Mouse (Mus musculus): Measurements from ENCODE around the gene Pvalb. TPM values are rescaled to one million over a fixed set of nuclear protein-coding genes. Genes with fewer than 3 reads are reported as not detected.

Gene Pvalb
- total and polyA plus RNA-seq, 2 experiments from 2014 or later, result 1.7 to 7.6 TPM

- 83% methylated on average over 4 of the region's 4 CpGs for WGBS
- Histone ChIP-seq H3K9me3 (ENCODE audit: low read length) (no peaks in the 10 kb centered on the region), H3K27ac (no peak overlapping the region), H3K36me3 (ENCODE audit: insufficient read depth, low read length) (no peaks in the 10 kb centered on the region; the same call in 1 of the 2 replicates), H3K4me3 (ENCODE audit: low read length) (no peak overlapping the region), H3K9ac (replicated peaks; ENCODE audit: low read length) (no peak overlapping the region), H3K4me1 (ENCODE audit: insufficient read depth, low read length) (no peaks in the 10 kb centered on the region), H3K4me2 (ENCODE audit: low read depth, low read length) (no peak overlapping the region), H3K27me3 (ENCODE audit: insufficient read depth, low read length) (no peaks in the 10 kb centered on the region)
- TF ChIP-seq CTCF (IDR thresholded peaks at IDR 0.05; ENCODE audit: low read depth), result no peak
- DNase-seq (ENCODE audit: low spot score) (no peak), ATAC-seq (no peak)
Observed at GRCm38 (mm10) chr15:78165292-78165691, 40.9 kb downstream of the Pvalb start.

GRCm38 (mm10) chr15:78164466-78164865, 41.7 kb downstream of the Pvalb start:
- ATAC-seq (no peak), DNase-seq (ENCODE audit: low spot score) (no peak)
- no peak overlapping the region for H3K4me3 ChIP-seq (ENCODE audit: low read length)
- 66% methylated on average over 11 of the region's 11 CpGs for WGBS
- H3K9ac ChIP-seq (replicated peaks; ENCODE audit: low read length), result no peak overlapping the region
- H3K36me3 ChIP-seq (ENCODE audit: insufficient read depth, low read length), result no peaks in the 10 kb centered on the region; the same call in 1 of the 2 replicates
- no peak overlapping the region for H3K4me2 ChIP-seq (ENCODE audit: low read depth, low read length)
- H3K27ac ChIP-seq, result no peak overlapping the region
- H3K4me1 ChIP-seq (ENCODE audit: insufficient read depth, low read length), result no peaks in the 10 kb centered on the region
- H3K9me3 ChIP-seq (ENCODE audit: low read length), result no peaks in the 10 kb centered on the region
- no peaks in the 10 kb centered on the region for H3K27me3 ChIP-seq (ENCODE audit: insufficient read depth, low read length)
- TF ChIP-seq CTCF (IDR thresholded peaks at IDR 0.05; ENCODE audit: low read depth), result no peak

- no peak overlapping the region for H3K27ac ChIP-seq
- H3K36me3 ChIP-seq (ENCODE audit: insufficient read depth, low read length), result no peaks in the 10 kb centered on the region; the same call in 1 of the 2 replicates
- no peak overlapping the region for H3K4me2 ChIP-seq (ENCODE audit: low read depth, low read length)
- ATAC-seq (no peak), DNase-seq (ENCODE audit: low spot score) (no peak)
- no peak for TF ChIP-seq CTCF (IDR thresholded peaks at IDR 0.05; ENCODE audit: low read depth)
- no peak overlapping the region for H3K4me3 ChIP-seq (ENCODE audit: low read length)
- no peak overlapping the region for H3K9ac ChIP-seq (replicated peaks; ENCODE audit: low read length)
- no peaks in the 10 kb centered on the region for H3K9me3 ChIP-seq (ENCODE audit: low read length)
- H3K4me1 ChIP-seq (ENCODE audit: insufficient read depth, low read length), result 0 out of 2 replicates have a peak, but pooled peaks cover 4% of the 10 kb centered on the region
- H3K27me3 ChIP-seq (ENCODE audit: insufficient read depth, low read length), result no peaks in the 10 kb centered on the region
- WGBS, result 82% methylated on average over 9 of the region's 9 CpGs
Observed at GRCm38 (mm10) chr15:78161946-78162345, 44.3 kb downstream of the Pvalb start.

GRCm38 (mm10) chr15:78158335-78158734, 47.9 kb downstream of the Pvalb start:
- Histone ChIP-seq H3K4me3 (ENCODE audit: low read length) (no peak overlapping the region), H3K9me3 (ENCODE audit: low read length) (no peaks in the 10 kb centered on the region), H3K9ac (replicated peaks; ENCODE audit: low read length) (no peak overlapping the region), H3K36me3 (ENCODE audit: insufficient read depth, low read length) (no peaks in the 10 kb centered on the region; the same call in 1 of the 2 replicates), H3K4me2 (ENCODE audit: low read depth, low read length) (no peak overlapping the region), H3K27ac (no peak overlapping the region), H3K4me1 (ENCODE audit: insufficient read depth, low read length) (0 out of 2 replicates have a peak, but pooled peaks cover 4% of the 10 kb centered on the region), H3K27me3 (ENCODE audit: insufficient read depth, low read length) (no peaks in the 10 kb centered on the region)
- WGBS, result 78% methylated on average over 3 of the region's 5 CpGs
- no peak for TF ChIP-seq CTCF (IDR thresholded peaks at IDR 0.05; ENCODE audit: low read depth)
- no peak for ATAC-seq
- no peak for DNase-seq (ENCODE audit: low spot score)

- H3K9ac ChIP-seq (replicated peaks; ENCODE audit: low read length), result no peak overlapping the region
- TF ChIP-seq CTCF (IDR thresholded peaks at IDR 0.05; ENCODE audit: low read depth), result 0 out of 2 replicates have a peak, but pooled peaks have one; percentile 2
- no peaks in the 10 kb centered on the region for H3K9me3 ChIP-seq (ENCODE audit: low read length)
- no peak overlapping the region for H3K4me2 ChIP-seq (ENCODE audit: low read depth, low read length)
- no peak overlapping the region for H3K4me3 ChIP-seq (ENCODE audit: low read length)
- DNase-seq (ENCODE audit: low spot score) (no peak), ATAC-seq (no peak)
- 71% methylated on average over 4 of the region's 4 CpGs for WGBS
- no peak overlapping the region for H3K27ac ChIP-seq
- no peaks in the 10 kb centered on the region for H3K36me3 ChIP-seq (ENCODE audit: insufficient read depth, low read length)
- H3K27me3 ChIP-seq (ENCODE audit: insufficient read depth, low read length), result no peaks in the 10 kb centered on the region
- 0 out of 2 replicates have a peak, but pooled peaks cover 4% of the 10 kb centered on the region for H3K4me1 ChIP-seq (ENCODE audit: insufficient read depth, low read length)
Observed at GRCm38 (mm10) chr15:78157824-78158223, 48.4 kb downstream of the Pvalb start.

- Histone ChIP-seq H3K36me3 (ENCODE audit: insufficient read depth, low read length) (no peaks in the 10 kb centered on the region), H3K27me3 (ENCODE audit: insufficient read depth, low read length) (no peaks in the 10 kb centered on the region), H3K4me3 (ENCODE audit: low read length) (no peak overlapping the region), H3K4me1 (ENCODE audit: insufficient read depth, low read length) (0 out of 2 replicates have a peak, but pooled peaks cover 4% of the 10 kb centered on the region), H3K9ac (replicated peaks; ENCODE audit: low read length) (no peak overlapping the region), H3K27ac (no peak overlapping the region), H3K9me3 (ENCODE audit: low read length) (no peaks in the 10 kb centered on the region), H3K4me2 (ENCODE audit: low read depth, low read length) (no peak overlapping the region)
- WGBS, result 61% methylated on average over 8 of the region's 8 CpGs
- no peak for TF ChIP-seq CTCF (IDR thresholded peaks at IDR 0.05; ENCODE audit: low read depth)
- DNase-seq (ENCODE audit: low spot score) (no peak), ATAC-seq (no peak)
Observed at GRCm38 (mm10) chr15:78157330-78157729, 48.9 kb downstream of the Pvalb start.

- 91% methylated on average over 6 of the region's 6 CpGs for WGBS
- Histone ChIP-seq H3K4me3 (ENCODE audit: low read length) (no peak overlapping the region), H3K27me3 (ENCODE audit: insufficient read depth, low read length) (no peaks in the 10 kb centered on the region), H3K27ac (no peak overlapping the region), H3K4me1 (ENCODE audit: insufficient read depth, low read length) (0 out of 2 replicates have a peak, but pooled peaks cover 4% of the 10 kb centered on the region), H3K4me2 (ENCODE audit: low read depth, low read length) (no peak overlapping the region), H3K9me3 (ENCODE audit: low read length) (no peaks in the 10 kb centered on the region), H3K36me3 (ENCODE audit: insufficient read depth, low read length) (no peaks in the 10 kb centered on the region), H3K9ac (replicated peaks; ENCODE audit: low read length) (no peak overlapping the region)
- no peak for TF ChIP-seq CTCF (IDR thresholded peaks at IDR 0.05; ENCODE audit: low read depth)
- DNase-seq (ENCODE audit: low spot score) (no peak), ATAC-seq (no peak)
Observed at GRCm38 (mm10) chr15:78155421-78155820, 50.8 kb downstream of the Pvalb start.

Measured in hindbrain, postnatal 0 days (tissue).